In genomic region chr17:72797867-72798266, GRCm38 (mm10) we compare ENCODE assay signal across 9 mouse cellular contexts. TPM values are rescaled to one million over a fixed set of nuclear protein-coding genes. Genes with fewer than 3 reads are reported as not detected.
DNase-seq lines count a peak whose midpoint lies in the region; ATAC-seq and TF ChIP-seq lines count a peak whose summit lies in the region.
"Had no signal": no experiment of that assay in that cellular context is flagged by ENCODE, and none has a peak within 500 bp of the region (broad histone marks: within the 10 kb centered on the region; RNA-seq: fewer than 3 reads in every experiment).

No protein-coding gene starts in this region.

- ATAC-seq in heart, embryonic 16.5 days (replicated peaks; ENCODE audit: extremely low read depth, insufficient read depth, low FRiP score): peak; percentile 41; the same call in 1 of the 2 replicates

- 15% methylated on average over 2 of the region's 2 CpGs for WGBS in heart, embryonic 16.5 days
- WGBS in large intestine, adult 2 months: 25% methylated on average over 2 of the region's 2 CpGs

- TF ChIP-seq CTCF in layer of hippocampus, adult 2 months (conservative IDR thresholded peaks at IDR 0.05): peak; percentile 90

- H3K27ac ChIP-seq in layer of hippocampus, adult 2 months: no peak overlapping the region
- H3K27ac ChIP-seq in ES-E14 (ENCODE audit: insufficient read depth, low read depth, low read length, poor library complexity, severe bottlenecking): no peak overlapping the region
- no peak overlapping the region for H3K27ac ChIP-seq in heart, embryonic 16.5 days (ENCODE audit: low read length)
- H3K27ac ChIP-seq: macrophage had no signal

- peak; percentile 18 to 60 for DNase-seq in layer of hippocampus, adult 2 months (ENCODE audit: low spot score in 2 of 2)
- no peak for DNase-seq in layer of hippocampus, postnatal 36 days
- DNase-seq in ES-E14 (ENCODE audit: low read depth, low spot score): peak; percentile 40
- peak; percentile 13 for DNase-seq in c-Kit-positive CD71-positive TER-119-positive erythroid progenitor cells, embryonic 14.5 days (ENCODE audit: low spot score)
- peak; percentile 32 for DNase-seq in large intestine, adult 2 months (ENCODE audit: low read depth, low spot score)
- peak; percentile 69 for DNase-seq in naive thymus-derived CD4-positive, alpha-beta T cell, adult 2 months (ENCODE audit: low read depth)
- DNase-seq in ovary, postnatal 36 days (ENCODE audit: low spot score): no peak

- no peak overlapping the region for H3K4me3 ChIP-seq in layer of hippocampus, adult 2 months
- H3K4me3 ChIP-seq in ES-E14 (ENCODE audit: insufficient read depth in 1 of 2, low read depth in 1 of 2, low read length in 2 of 2, poor library complexity in 1 of 2, severe bottlenecking in 1 of 2): no peak overlapping the region
- no peak overlapping the region for H3K4me3 ChIP-seq in heart, embryonic 16.5 days (ENCODE audit: low read length)

- no peaks in the 10 kb centered on the region for H3K27me3 ChIP-seq in heart, embryonic 16.5 days (ENCODE audit: control insufficient read depth, insufficient read depth, low read length)

- no peaks in the 10 kb centered on the region for H3K9me3 ChIP-seq in ES-E14 (ENCODE audit: control insufficient read depth, insufficient read depth, low read depth, low read length)
- H3K9me3 ChIP-seq in heart, embryonic 16.5 days (replicated peaks; ENCODE audit: control insufficient read depth, low read length): no peaks in the 10 kb centered on the region; the same call in 1 of the 2 replicates

- in situ Hi-C loops in ES-E14 (cut with MboI; ENCODE audit: low sequenced_read_pairs in 2 of 2, unreplicated experiment in 2 of 2): loop anchor here in 1 of 2 experiments (25.0 kb wide), 1 partner anchor 186 kb away; the partner anchor contains the start of gene Alk

- H3K4me2 ChIP-seq in heart, embryonic 16.5 days (ENCODE audit: low read depth, low read length): no peak overlapping the region

- no peaks in the 10 kb centered on the region for H3K4me1 ChIP-seq in ES-E14 (ENCODE audit: control insufficient read depth in 2 of 2, insufficient read depth in 2 of 2, low read length in 2 of 2, poor library complexity in 1 of 2)
- no peaks in the 10 kb centered on the region for H3K4me1 ChIP-seq in heart, embryonic 16.5 days (ENCODE audit: control insufficient read depth, insufficient read depth, low read length)

- H3K36me3 ChIP-seq in ES-E14 (ENCODE audit: control insufficient read depth, insufficient read depth, low read length, poor library complexity, severe bottlenecking): no peaks in the 10 kb centered on the region
- no peaks in the 10 kb centered on the region for H3K36me3 ChIP-seq in heart, embryonic 16.5 days (ENCODE audit: control insufficient read depth, insufficient read depth)

- no peak overlapping the region for H3K9ac ChIP-seq in ES-E14 (ENCODE audit: insufficient read depth, low read depth, low read length, poor library complexity, severe bottlenecking)
- no peak overlapping the region for H3K9ac ChIP-seq in heart, embryonic 16.5 days (ENCODE audit: low read length)

TF ChIP-seq in ES-E14, 5 proteins besides CTCF, POLR2A, EP300 and RAD21:
- no peak for TF ChIP-seq CHD2 (IDR thresholded peaks at IDR 0.05; ENCODE audit: low read depth, low read length)
- TF ChIP-seq ZC3H11A (IDR thresholded peaks at IDR 0.05; ENCODE audit: borderline replicate concordance, low read depth, low read length): no peak; the same call in 1 of the 2 replicates

RNA-seq across cellular contexts. Expression of gene Ypel5, which starts 38.4 kb away (rescaled TPM):
- total RNA-seq in layer of hippocampus, adult 2 months (2021): 10 to 100 TPM; 89.8 to 91.3 TPM
- total RNA-seq in layer of hippocampus, postnatal 36 days (2021): 100 to 1,000 TPM in 1 of 2 experiments, 10 to 100 TPM in 1; 96.1 to 106 TPM
- 12.1 and 20.7 TPM in 2 replicates for total RNA-seq in ES-E14 (2012; rRNA removed)
- 56.3 and 69.8 TPM in 2 replicates for polyA plus RNA-seq in heart, embryonic 16.5 days (2015; fragmentation: Nextera tagmentation; extraction: Ambion mirVana)
- polyA plus RNA-seq in large intestine, adult 2 months (2012; rRNA removed): 14.2 and 16.7 TPM in 2 replicates

Comparison
In these comparisons a context has a peak if more than half of its experiments do, and no peak if none do; other contexts are left out.
1. DNase-seq: peak in layer of hippocampus, adult 2 months (2 of 2), ES-E14 (single experiment), c-Kit-positive CD71-positive TER-119-positive erythroid progenitor cells, embryonic 14.5 days (single experiment), large intestine, adult 2 months (single experiment) and naive thymus-derived CD4-positive, alpha-beta T cell, adult 2 months (single experiment); none in layer of hippocampus, postnatal 36 days (0 of 2) and ovary, postnatal 36 days (single experiment).